Mouse (Mus musculus) kidney, embryonic 16.5 days (tissue): Measurements from ENCODE around the gene Elk1. TPM values are rescaled to one million over a fixed set of nuclear protein-coding genes. Genes with fewer than 3 reads are reported as not detected.

Experiments
- ATAC-seq: fragments of 200-750 bp; cut with Nextera tagmentation; 2 replicates; pipeline ENCODE4 v1.8.0; 2017; ENCODE audit warnings: moderate TSS enrichment; ENCODE audit not compliant: low FRiP score, low TSS enrichment
- H3K27ac ChIP-seq: fragments of 300-500 bp; sonication (generic); 2 replicates; pipeline ENCODE4 v1.5.1; 2014; ENCODE audit warnings: low read length
- H3K27me3 ChIP-seq: fragments of 300-500 bp; sonication (generic); 2 replicates; pipeline ENCODE4 v1.6.1; 2014; ENCODE audit warnings: low read length, control low read depth, mixed read lengths; ENCODE audit not compliant: insufficient read depth
- H3K36me3 ChIP-seq: fragments of 300-500 bp; sonication (generic); 2 replicates; pipeline ENCODE4 v1.6.1; 2014; ENCODE audit warnings: low read length, control low read depth, mixed read lengths; ENCODE audit not compliant: insufficient read depth
- H3K4me1 ChIP-seq: fragments of 300-500 bp; sonication (generic); 2 replicates; pipeline ENCODE4 v1.6.1; 2014; ENCODE audit warnings: low read length, control low read depth, mixed read lengths; ENCODE audit not compliant: insufficient read depth
- H3K4me2 ChIP-seq: fragments of 300-500 bp; sonication (generic); replicated peaks from 2 replicates; pipeline ENCODE4 v1.6.1; 2014; ENCODE audit warnings: low read depth, low read length
- H3K4me3 ChIP-seq: fragments of 300-500 bp; sonication (generic); 2 replicates; pipeline ENCODE4 v1.5.1; 2014; ENCODE audit warnings: mild to moderate bottlenecking, low read length
- H3K9ac ChIP-seq: fragments of 300-500 bp; sonication (generic); replicated peaks from 2 replicates; pipeline ENCODE4 v1.6.1; 2014; ENCODE audit warnings: low read length
- H3K9me3 ChIP-seq: fragments of 300-500 bp; sonication (generic); 2 replicates; pipeline ENCODE4 v1.6.1; 2016; ENCODE audit warnings: low read length, control low read depth
- WGBS: fragments of 180-500 bp; shearing (Covaris S2); extraction: QIAGEN DNeasy Blood & Tissue Kit; methylation state at CpG from one replicate; pipeline ENCODE4 v1.1.7; 2014; 5-methylcytosine and 5-hydroxymethylcytosine counted together
- polyA plus RNA-seq: library from polyadenylated mRNA; unstranded; fragments of >200 nt; fragmentation: Nextera tagmentation; extraction: Ambion mirVana; gene quantifications from 2 replicates; pipeline ENCODE4 v1.2.1, GENCODE M21; 2015

The Elk1 gene
- polyA plus RNA-seq, 1 experiment from 2014 or later = 13.6 TPM

- H3K4me2 ChIP-seq = peak overlapping the region; percentile 61
- no peak overlapping the region for H3K9ac ChIP-seq
- H3K9me3 ChIP-seq = no peaks in the 10 kb centered on the region
- no peak overlapping the region for H3K27ac ChIP-seq
- 45% methylated on average over 5 of the region's 5 CpGs for WGBS
- H3K27me3 ChIP-seq = peaks cover 5% of the 10 kb centered on the region; the same call in 1 of the 2 replicates
- no peak for ATAC-seq
- peak overlapping the region; percentile 45; the same call in 1 of the 2 replicates for H3K4me3 ChIP-seq
- 0 out of 2 replicates have a peak, but pooled peaks cover 2% of the 10 kb centered on the region for H3K4me1 ChIP-seq
- H3K36me3 ChIP-seq = no peaks in the 10 kb centered on the region
Measured at GRCm38 (mm10) chrX:20921366-20921765, 29.0 kb downstream of the Elk1 start.

- no peak within 1 kb of the TSS for H3K27ac ChIP-seq
- no peak within 1 kb of the TSS for H3K9ac ChIP-seq
- H3K9me3 ChIP-seq = no peaks in the 10 kb centered on the region
- ATAC-seq = peak; percentile 94
- no peaks in the 10 kb centered on the region for H3K36me3 ChIP-seq
- 20% methylated on average over 41 of the region's 44 CpGs for WGBS
- peak within 1 kb of the TSS; percentile 45 for H3K4me3 ChIP-seq
- peaks cover 5% of the 10 kb centered on the region; the same call in 1 of the 2 replicates for H3K27me3 ChIP-seq
- 0 out of 2 replicates have a peak, but pooled peaks cover 2% of the 10 kb centered on the region for H3K4me1 ChIP-seq
- H3K4me2 ChIP-seq = peak within 1 kb of the TSS; percentile 61
Measured at GRCm38 (mm10) chrX:20920844-20921364, 29.5 kb downstream of the Elk1 start, which contains the start of gene Syn1. Syn1 (minus strand) TSS chrX:20921004.

- peak; percentile 58 for ATAC-seq
- Histone ChIP-seq H3K9ac (no peak overlapping the region), H3K4me3 (peak overlapping the region; percentile 45), H3K9me3 (no peaks in the 10 kb centered on the region), H3K4me1 (0 out of 2 replicates have a peak, but pooled peaks cover 2% of the 10 kb centered on the region), H3K4me2 (peak overlapping the region; percentile 61), H3K36me3 (no peaks in the 10 kb centered on the region), H3K27ac (no peak overlapping the region), H3K27me3 (peaks cover 5% of the 10 kb centered on the region; the same call in 1 of the 2 replicates)
- 13% methylated on average over 34 of the region's 49 CpGs for WGBS
Measured at GRCm38 (mm10) chrX:20920249-20920843, 30.1 kb downstream of the Elk1 start.

- no peaks in the 10 kb centered on the region for H3K4me1 ChIP-seq
- H3K4me2 ChIP-seq = no peak overlapping the region
- no peaks in the 10 kb centered on the region for H3K36me3 ChIP-seq
- H3K27me3 ChIP-seq = peaks cover 5% of the 10 kb centered on the region; the same call in 1 of the 2 replicates
- ATAC-seq = no peak
- H3K9ac ChIP-seq = no peak overlapping the region
- H3K27ac ChIP-seq = no peak overlapping the region
- no peak overlapping the region for H3K4me3 ChIP-seq
- H3K9me3 ChIP-seq = no peaks in the 10 kb centered on the region
Measured at GRCm38 (mm10) chrX:20915075-20915474, 35.3 kb downstream of the Elk1 start.

- Histone ChIP-seq H3K4me3 (no peak overlapping the region), H3K9me3 (no peaks in the 10 kb centered on the region), H3K4me1 (no peaks in the 10 kb centered on the region), H3K4me2 (no peak overlapping the region), H3K27ac (no peak overlapping the region), H3K27me3 (no peaks in the 10 kb centered on the region), H3K36me3 (no peaks in the 10 kb centered on the region), H3K9ac (no peak overlapping the region)
- ATAC-seq = no peak
- 84% methylated on average over 6 of the region's 6 CpGs for WGBS
Measured at GRCm38 (mm10) chrX:20913726-20914125, 36.7 kb downstream of the Elk1 start.

- no peak overlapping the region for H3K4me2 ChIP-seq
- ATAC-seq = no peak
- H3K4me3 ChIP-seq = no peak overlapping the region
- no peak overlapping the region for H3K9ac ChIP-seq
- WGBS = 26% methylated on average over 3 of the region's 3 CpGs
- no peaks in the 10 kb centered on the region for H3K36me3 ChIP-seq
- H3K27me3 ChIP-seq = no peaks in the 10 kb centered on the region
- H3K9me3 ChIP-seq = no peaks in the 10 kb centered on the region
- H3K27ac ChIP-seq = no peak overlapping the region
- no peaks in the 10 kb centered on the region for H3K4me1 ChIP-seq
Measured at GRCm38 (mm10) chrX:20910074-20910473, 40.3 kb downstream of the Elk1 start.

Other genes with a start within 250 kb of the Elk1 start
- gene Usp11, start 246.7 kb downstream of the Elk1 start, polyA plus RNA-seq = 50.8 and 53.1 TPM in 2 replicates
- gene Araf, start 152.8 kb downstream of the Elk1 start, polyA plus RNA-seq = 124 and 143 TPM in 2 replicates
- gene Timp1, start 80.4 kb downstream of the Elk1 start, polyA plus RNA-seq = 19.3 and 21.1 TPM in 2 replicates
- 0.27 and 0.51 TPM in 2 replicates for gene Syn1, start 29.6 kb downstream of the Elk1 start, polyA plus RNA-seq
- gene Cfp, start 19.1 kb downstream of the Elk1 start, polyA plus RNA-seq = 6.7 and 8.2 TPM in 2 replicates
- gene Uxt, start 11.4 kb upstream of the Elk1 start, polyA plus RNA-seq = 58.0 and 58.7 TPM in 2 replicates
- gene Zfp182, start 111.7 kb upstream of the Elk1 start, polyA plus RNA-seq = 4.9 and 5.9 TPM in 2 replicates
- gene Spaca5, start 117.8 kb upstream of the Elk1 start, polyA plus RNA-seq = not detected in 2 replicates
- 1.5 and 2.0 TPM in 2 replicates for gene Zfp300, start 138.9 kb upstream of the Elk1 start, polyA plus RNA-seq
- gene Ssxa1, start 165.2 kb upstream of the Elk1 start, polyA plus RNA-seq = not detected in 2 replicates
- gene Gm21876, start 225.0 kb upstream of the Elk1 start, polyA plus RNA-seq = not detected in 2 replicates